30 mouse cellular contexts compared by ENCODE assay signal in genomic region chr12:103600364-103600763, GRCm38 (mm10). TPM values are rescaled to one million over a fixed set of nuclear protein-coding genes. Genes with fewer than 3 reads are reported as not detected.
DNase-seq lines count a peak whose midpoint lies in the region; ATAC-seq lines count a peak whose summit lies in the region.
"Had no signal": no experiment of that assay in that cellular context is flagged by ENCODE, and none has a peak within 500 bp of the region (broad histone marks: within the 10 kb centered on the region; RNA-seq: fewer than 3 reads in every experiment).

No protein-coding gene starts in this region.

- DNase-seq in heart, embryonic 10.5 days (ENCODE audit: low spot score): no peak
- no peak for DNase-seq in heart, postnatal 4 days
- DNase-seq in midbrain, embryonic 11.5 days (ENCODE audit: low spot score, missing footprints): peak; percentile 64
- no peak for DNase-seq in midbrain, embryonic 10.5 days (ENCODE audit: low spot score)
- DNase-seq in R1 (ENCODE audit: low read depth, low spot score) (peak; percentile 72), ZHBTc4 (ENCODE audit: low read depth, low spot score) (peak; percentile 54)
- no peak for DNase-seq in limb, embryonic 10.5 days (ENCODE audit: low spot score)
- DNase-seq in layer of hippocampus, adult 9-11 months: no peak
- DNase-seq: adrenal gland, adult 8-10 months; adrenal gland, postnatal 14 days; adrenal gland, postnatal 36 days; B cell, adult 2 months; cerebellum, adult 11-12 months; cerebellum, adult 2 months; cerebellum, adult 9-10 months; cerebellum, postnatal 10 days; cerebellum, postnatal 25 days; forebrain, postnatal 0 days had no signal

- no peaks in the 10 kb centered on the region for H3K27me3 ChIP-seq in heart, embryonic 10.5 days (ENCODE audit: insufficient read depth, poor library complexity, severe bottlenecking)
- H3K27me3 ChIP-seq in midbrain, embryonic 11.5 days (ENCODE audit: control insufficient read depth, insufficient read depth, low read length): no peaks in the 10 kb centered on the region
- no peaks in the 10 kb centered on the region for H3K27me3 ChIP-seq in midbrain, embryonic 10.5 days (ENCODE audit: low read depth, poor library complexity, severe bottlenecking)
- no peaks in the 10 kb centered on the region for H3K27me3 ChIP-seq in limb, embryonic 10.5 days (ENCODE audit: low read depth, poor library complexity, severe bottlenecking)
- H3K27me3 ChIP-seq: CH12.LX; embryonic facial prominence, embryonic 12.5 days; forebrain, embryonic 13.5 days; forebrain, embryonic 15.5 days; Patski had no signal

- H3K9ac ChIP-seq in midbrain, embryonic 11.5 days (ENCODE audit: low read length): no peak overlapping the region
- H3K9ac ChIP-seq: embryonic facial prominence, embryonic 12.5 days; forebrain, embryonic 13.5 days; forebrain, embryonic 15.5 days; forebrain, postnatal 0 days had no signal

- 16% methylated on average over 3 of the region's 3 CpGs for WGBS in heart, embryonic 10.5 days
- 18% methylated on average over 3 of the region's 3 CpGs for WGBS in midbrain, embryonic 11.5 days
- WGBS in midbrain, embryonic 10.5 days: 13% methylated on average over 3 of the region's 3 CpGs
- WGBS in limb, embryonic 10.5 days: 37% methylated on average over 3 of the region's 3 CpGs

- H3K4me1 ChIP-seq in heart, embryonic 10.5 days: peaks cover 9% of the 10 kb centered on the region
- H3K4me1 ChIP-seq in midbrain, embryonic 11.5 days (ENCODE audit: control insufficient read depth, insufficient read depth, low read length): no peaks in the 10 kb centered on the region
- H3K4me1 ChIP-seq in midbrain, embryonic 10.5 days: peaks cover 13% of the 10 kb centered on the region
- H3K4me1 ChIP-seq in limb, embryonic 10.5 days: peaks cover 4% of the 10 kb centered on the region; the same call in 1 of the 2 replicates
- H3K4me1 ChIP-seq: embryonic facial prominence, embryonic 10.5 days; embryonic facial prominence, embryonic 12.5 days; forebrain, embryonic 13.5 days; forebrain, embryonic 15.5 days had no signal

- no peaks in the 10 kb centered on the region for H3K36me3 ChIP-seq in heart, embryonic 10.5 days
- H3K36me3 ChIP-seq in midbrain, embryonic 11.5 days (ENCODE audit: control insufficient read depth, insufficient read depth, low read length): no peaks in the 10 kb centered on the region
- no peaks in the 10 kb centered on the region for H3K36me3 ChIP-seq in midbrain, embryonic 10.5 days
- no peaks in the 10 kb centered on the region for H3K36me3 ChIP-seq in limb, embryonic 10.5 days
- H3K36me3 ChIP-seq: embryonic facial prominence, embryonic 10.5 days; embryonic facial prominence, embryonic 12.5 days; forebrain, embryonic 15.5 days; G1E had no signal

- H3K27ac ChIP-seq in heart, embryonic 10.5 days: 0 out of 2 replicates have a peak overlapping the region, but pooled peaks have one; percentile 16
- H3K27ac ChIP-seq in midbrain, embryonic 11.5 days (ENCODE audit: low read depth, low read length): no peak overlapping the region
- H3K27ac ChIP-seq in midbrain, embryonic 10.5 days (replicated peaks): no peak overlapping the region
- H3K27ac ChIP-seq in limb, embryonic 10.5 days: no peak overlapping the region
- H3K27ac ChIP-seq: embryonic facial prominence, embryonic 10.5 days; embryonic facial prominence, embryonic 12.5 days; forebrain, embryonic 13.5 days; forebrain, embryonic 15.5 days had no signal

- ATAC-seq in midbrain, embryonic 11.5 days (ENCODE audit: low FRiP score): no peak
- ATAC-seq: CD4-positive, CD25-positive, alpha-beta regulatory T cell, adult 4 months; forebrain, embryonic 13.5 days; forebrain, embryonic 15.5 days; forebrain, postnatal 0 days; Patski had no signal

- no peak overlapping the region for H3K4me2 ChIP-seq in midbrain, embryonic 11.5 days
- H3K4me2 ChIP-seq: embryonic facial prominence, embryonic 12.5 days; forebrain, embryonic 13.5 days; forebrain, embryonic 15.5 days had no signal

- no peak overlapping the region for H3K4me3 ChIP-seq in heart, embryonic 10.5 days
- H3K4me3 ChIP-seq in midbrain, embryonic 11.5 days (ENCODE audit: low read depth, low read length): no peak overlapping the region
- no peak overlapping the region for H3K4me3 ChIP-seq in midbrain, embryonic 10.5 days
- no peak overlapping the region for H3K4me3 ChIP-seq in limb, embryonic 10.5 days
- H3K4me3 ChIP-seq: embryonic facial prominence, embryonic 10.5 days; embryonic facial prominence, embryonic 12.5 days; forebrain, embryonic 13.5 days; forebrain, embryonic 15.5 days had no signal

- no peaks in the 10 kb centered on the region for H3K9me3 ChIP-seq in heart, embryonic 10.5 days
- no peaks in the 10 kb centered on the region for H3K9me3 ChIP-seq in midbrain, embryonic 11.5 days (ENCODE audit: control insufficient read depth, low read length)
- no peaks in the 10 kb centered on the region for H3K9me3 ChIP-seq in midbrain, embryonic 10.5 days (replicated peaks)
- no peaks in the 10 kb centered on the region for H3K9me3 ChIP-seq in limb, embryonic 10.5 days (replicated peaks)
- H3K9me3 ChIP-seq: embryonic facial prominence, embryonic 10.5 days; embryonic facial prominence, embryonic 12.5 days; forebrain, embryonic 13.5 days; forebrain, embryonic 15.5 days had no signal

RNA-seq across cellular contexts. Expression of gene Serpina10, which starts 30.9 kb away (rescaled TPM):
- polyA plus RNA-seq in heart, embryonic 10.5 days (2016; fragmentation: Nextera tagmentation; extraction: Ambion mirVana): 0.16 and 3.4 TPM in 2 replicates
- total RNA-seq in heart, postnatal 4 days (2021): not detected
- not detected in 2 replicates for polyA plus RNA-seq in midbrain, embryonic 11.5 days (2014; fragmentation: Nextera tagmentation; extraction: Ambion mirVana)
- not detected in 2 replicates for polyA plus RNA-seq in midbrain, embryonic 10.5 days (2016; fragmentation: Nextera tagmentation; extraction: Ambion mirVana)
- polyA plus RNA-seq in limb, embryonic 10.5 days (2016; fragmentation: Nextera tagmentation; extraction: Ambion mirVana): not detected in 2 replicates
- total RNA-seq: adrenal gland, adult 18-20 months; CH12.LX; forebrain, postnatal 0 days had no signal
- polyA plus RNA-seq: CD4-positive, CD25-positive, alpha-beta regulatory T cell, adult 4 months; cerebellum, adult 2 months; embryonic facial prominence, embryonic 10.5 days; embryonic facial prominence, embryonic 12.5 days; embryonic facial prominence, embryonic 14.5 days; forebrain, embryonic 11.5 days; forebrain, embryonic 13.5 days; G1E had no signal

RNA-seq across cellular contexts. Expression of gene Serpina6, which starts 56.6 kb away (rescaled TPM):
- polyA plus RNA-seq in heart, embryonic 10.5 days (2016; fragmentation: Nextera tagmentation; extraction: Ambion mirVana): 2.7 and 78.7 TPM in 2 replicates
- total RNA-seq in heart, postnatal 4 days (2021): not detected
- not detected in 2 replicates for polyA plus RNA-seq in midbrain, embryonic 11.5 days (2014; fragmentation: Nextera tagmentation; extraction: Ambion mirVana)
- not detected in 2 replicates for polyA plus RNA-seq in midbrain, embryonic 10.5 days (2016; fragmentation: Nextera tagmentation; extraction: Ambion mirVana)
- 0.09 TPM in 1 of 2 replicates, not detected in the other for polyA plus RNA-seq in limb, embryonic 10.5 days (2016; fragmentation: Nextera tagmentation; extraction: Ambion mirVana)
- total RNA-seq: CH12.LX; forebrain, postnatal 0 days; G1E had no signal
- polyA plus RNA-seq: CD4-positive, CD25-positive, alpha-beta regulatory T cell, adult 4 months; cerebellum, adult 2 months; cortical plate, adult 2 months; embryonic facial prominence, embryonic 10.5 days; forebrain, embryonic 11.5 days; forebrain, embryonic 13.5 days; forebrain, embryonic 15.5 days; forebrain, postnatal 0 days; G1E had no signal

Comparison
In these comparisons a context has a peak if more than half of its experiments do, and no peak if none do; other contexts are left out.
1. DNase-seq: peak in midbrain, embryonic 11.5 days (single experiment), R1 (single experiment) and ZHBTc4 (single experiment); none in heart, embryonic 10.5 days (single experiment), heart, postnatal 4 days (single experiment), midbrain, embryonic 10.5 days (single experiment), limb, embryonic 10.5 days (single experiment) and layer of hippocampus, adult 9-11 months (single experiment).